Mouse (Mus musculus) heart, adult 9 months (tissue): Measurements from ENCODE around the gene Mthfd1l.
"Not testable (repeated sequence)": the region's sequence is repeated elsewhere in the genome, so short reads cannot be mapped to it uniquely, and the experiment has no call there.

ENCODE experiments used
- DNase-seq, 2 experiments: peaks; one replicate each; pipeline ENCODE4 v3.0.0; 2022; ENCODE audit warnings: low spot score in 2 of 2

The Mthfd1l gene

DNA sequence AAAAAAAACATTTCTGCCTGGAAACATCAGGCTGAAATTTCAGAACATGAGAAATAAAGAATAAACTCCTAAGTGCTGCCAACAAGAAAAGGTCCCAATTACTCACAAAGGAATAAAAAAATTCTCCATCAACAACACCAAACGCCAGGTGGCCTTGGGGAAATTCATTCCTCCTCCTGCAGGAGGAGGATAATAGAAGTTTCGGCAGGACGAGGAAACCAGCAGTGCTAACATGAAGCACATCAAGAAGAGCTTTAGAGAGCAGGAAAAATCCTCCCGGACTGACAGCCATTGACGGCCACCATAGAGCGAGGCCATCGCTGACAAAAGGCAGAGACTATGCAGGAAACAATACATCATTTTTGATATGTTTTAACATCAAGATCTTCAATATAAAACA lies 71.5 kb downstream of the Mthfd1l start:
- no peak for DNase-seq

DNA sequence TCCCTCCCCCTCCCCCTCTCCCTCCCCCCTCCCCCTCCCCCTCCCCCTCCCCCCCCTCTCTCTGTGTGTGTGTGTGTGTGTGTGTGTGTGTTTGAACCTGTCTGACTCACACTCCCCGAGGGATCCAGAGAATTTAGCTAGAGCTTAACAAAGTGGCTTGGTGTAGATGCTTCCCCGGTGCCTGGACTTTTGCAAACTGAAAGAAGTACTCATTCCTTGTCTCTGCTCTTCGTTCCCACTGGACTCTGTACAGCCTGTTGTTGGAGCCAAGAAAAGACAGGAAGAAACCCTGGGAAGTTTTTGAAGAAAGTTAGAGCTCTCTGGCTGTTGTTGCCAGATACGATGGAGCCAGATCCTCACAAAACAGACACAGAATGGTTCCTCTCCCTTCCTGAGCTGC lies 73.6 kb downstream of the Mthfd1l start:
- peak; percentile 56 to 68 for DNase-seq

DNA sequence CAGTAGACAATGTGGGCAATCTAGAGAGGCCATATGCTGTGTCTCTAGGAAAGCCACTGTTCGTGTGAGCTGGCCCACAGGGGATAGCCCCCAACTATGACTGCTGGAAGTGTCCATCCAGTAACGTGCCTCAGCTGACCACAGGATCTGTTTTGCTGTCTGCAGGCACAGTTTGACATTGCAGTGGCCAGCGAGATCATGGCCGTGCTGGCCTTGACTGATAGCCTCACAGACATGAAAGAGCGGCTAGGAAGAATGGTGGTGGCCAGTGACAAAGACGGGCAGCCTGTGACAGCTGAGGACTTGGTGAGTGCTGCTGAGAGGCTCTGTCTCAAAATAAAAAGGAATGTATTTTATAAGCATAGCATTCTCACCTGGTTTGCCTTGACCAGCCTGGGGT lies 74.7 kb downstream of the Mthfd1l start:
- DNase-seq: no peak

DNA sequence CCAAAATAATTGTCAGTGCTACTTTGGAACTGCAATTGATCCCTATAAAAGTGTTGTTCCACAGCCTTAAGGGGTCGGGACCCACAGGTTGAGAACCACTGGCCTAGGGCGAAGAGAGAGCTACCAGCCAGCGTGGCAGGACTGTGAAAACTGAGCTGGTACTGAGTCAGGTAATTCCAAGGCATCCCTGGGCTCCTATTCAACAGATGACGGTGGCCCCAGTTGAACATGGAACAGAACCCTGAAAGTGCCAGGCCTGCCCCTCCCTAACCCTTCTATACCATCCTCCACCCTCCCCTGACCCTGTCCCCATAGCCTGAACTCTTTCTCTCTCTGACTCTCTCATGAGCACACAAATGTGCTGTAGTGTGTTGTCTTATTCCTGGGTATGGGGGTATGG lies 77.3 kb downstream of the Mthfd1l start:
- DNase-seq: no peak

DNA sequence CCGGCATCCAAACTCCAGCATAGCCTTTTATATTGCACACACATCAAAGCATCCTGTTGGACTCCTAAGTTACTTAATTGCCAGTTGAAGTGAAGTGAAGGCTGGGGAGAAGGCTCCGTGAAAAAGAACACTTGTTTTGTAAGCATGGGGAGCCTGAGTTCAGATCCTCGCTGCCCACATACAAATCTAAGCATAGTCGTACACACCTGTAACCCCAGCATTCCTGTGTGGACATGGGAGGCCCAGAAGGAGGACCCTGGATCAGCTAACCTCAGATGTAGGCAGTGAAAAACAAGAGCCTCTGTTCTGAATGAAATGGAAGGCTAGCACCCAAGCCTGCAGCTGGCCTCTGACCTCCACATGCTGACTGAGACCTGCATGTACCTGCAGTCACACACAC lies 79.8 kb downstream of the Mthfd1l start:
- DNase-seq: no peak

DNA sequence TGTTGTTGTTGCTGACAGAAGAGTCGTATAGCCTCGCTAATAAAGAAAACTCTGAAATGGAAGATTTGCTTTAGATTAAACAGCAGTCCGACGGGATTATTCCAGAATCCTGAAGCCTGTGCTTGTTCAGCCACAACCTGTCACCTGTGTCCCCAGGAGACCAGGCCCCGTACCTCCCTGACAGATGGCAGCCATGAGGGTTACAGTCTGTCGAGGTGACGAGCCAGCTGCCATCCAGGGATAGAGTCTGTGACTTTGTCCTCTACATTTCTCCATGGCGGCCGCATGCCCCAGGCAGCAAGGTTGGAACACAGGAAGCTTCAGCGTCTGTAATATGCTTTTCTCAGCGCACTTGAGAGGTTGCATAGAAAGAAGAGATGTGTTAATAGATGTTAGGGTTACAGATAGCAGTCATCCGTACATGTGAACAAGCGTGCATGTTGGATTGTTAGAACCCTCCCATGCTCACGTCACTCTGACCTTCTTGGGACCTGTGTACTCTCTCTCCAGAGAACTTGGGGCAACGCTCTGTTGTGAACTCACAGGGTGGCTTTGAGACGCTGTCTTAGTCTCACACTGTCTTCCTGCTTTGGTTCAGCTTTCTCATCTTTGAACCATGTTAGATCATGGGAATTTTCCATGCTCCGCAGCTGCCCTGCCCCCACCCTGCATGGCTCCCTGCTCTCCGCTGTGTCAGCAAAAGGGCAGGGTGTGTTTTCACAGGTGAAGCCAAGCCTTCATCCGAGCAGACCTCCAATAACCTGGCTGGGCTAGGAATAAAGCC lies 80.6 kb downstream of the Mthfd1l start:
- DNase-seq: peak in 1 of 2 experiments; percentile 22

DNA sequence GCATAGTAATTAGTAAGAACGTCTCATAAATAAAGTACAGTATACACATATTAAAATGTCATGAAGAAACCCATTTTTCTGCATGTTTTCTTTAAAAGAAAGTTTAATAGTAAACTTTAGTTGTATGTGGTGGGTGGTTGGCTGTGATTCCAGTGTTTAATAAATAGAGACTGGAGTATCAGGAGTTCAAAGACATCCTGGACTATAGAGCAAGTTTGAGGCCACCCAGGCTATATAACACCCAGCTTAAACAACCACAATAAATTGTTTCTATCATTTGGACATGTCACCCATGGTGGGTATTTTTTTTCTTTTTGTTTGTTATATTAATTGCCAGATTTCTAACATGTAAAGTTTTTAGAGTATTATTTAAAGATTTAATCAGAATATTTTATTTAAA lies 81.7 kb downstream of the Mthfd1l start:
- DNase-seq: no peak

DNA sequence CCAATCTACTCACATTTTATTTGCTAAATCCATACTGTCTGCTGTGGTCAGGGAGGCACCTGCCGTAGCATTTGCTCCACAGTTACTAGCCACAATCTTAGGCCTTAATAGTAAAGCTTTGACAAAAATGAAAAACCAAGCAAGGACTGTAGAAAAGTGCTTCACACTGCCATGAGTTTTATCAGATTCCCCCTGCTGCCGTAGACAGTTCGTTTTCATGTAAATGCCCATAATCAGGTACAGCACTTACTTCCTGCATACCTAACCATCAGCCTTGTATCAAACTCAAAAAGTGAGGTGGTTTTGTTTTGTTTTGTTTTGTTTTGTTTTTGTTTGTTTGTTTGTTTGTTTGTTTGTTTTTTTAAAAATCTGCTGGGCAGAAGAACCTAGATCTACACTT lies 84.5 kb downstream of the Mthfd1l start:
- DNase-seq: no peak

DNA sequence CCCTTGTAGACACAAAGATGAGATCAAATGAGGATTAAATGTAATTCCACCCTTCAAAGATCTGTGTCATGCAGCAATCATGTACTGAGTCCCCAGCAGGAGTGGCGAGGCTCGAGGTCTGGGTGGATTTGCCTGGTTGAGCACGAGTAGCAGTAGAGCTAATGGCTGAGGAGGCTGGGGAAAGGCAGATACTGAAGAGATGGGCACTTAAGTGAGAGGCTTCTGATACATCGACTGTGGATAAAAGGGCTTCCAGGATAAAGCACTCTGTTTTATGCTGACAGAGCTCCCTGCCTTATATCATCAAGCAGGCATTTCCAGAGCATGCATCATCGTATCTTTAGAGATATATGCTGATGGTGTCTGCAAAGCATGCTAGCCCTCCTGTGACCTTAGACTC lies 84.9 kb downstream of the Mthfd1l start:
- no peak for DNase-seq

DNA sequence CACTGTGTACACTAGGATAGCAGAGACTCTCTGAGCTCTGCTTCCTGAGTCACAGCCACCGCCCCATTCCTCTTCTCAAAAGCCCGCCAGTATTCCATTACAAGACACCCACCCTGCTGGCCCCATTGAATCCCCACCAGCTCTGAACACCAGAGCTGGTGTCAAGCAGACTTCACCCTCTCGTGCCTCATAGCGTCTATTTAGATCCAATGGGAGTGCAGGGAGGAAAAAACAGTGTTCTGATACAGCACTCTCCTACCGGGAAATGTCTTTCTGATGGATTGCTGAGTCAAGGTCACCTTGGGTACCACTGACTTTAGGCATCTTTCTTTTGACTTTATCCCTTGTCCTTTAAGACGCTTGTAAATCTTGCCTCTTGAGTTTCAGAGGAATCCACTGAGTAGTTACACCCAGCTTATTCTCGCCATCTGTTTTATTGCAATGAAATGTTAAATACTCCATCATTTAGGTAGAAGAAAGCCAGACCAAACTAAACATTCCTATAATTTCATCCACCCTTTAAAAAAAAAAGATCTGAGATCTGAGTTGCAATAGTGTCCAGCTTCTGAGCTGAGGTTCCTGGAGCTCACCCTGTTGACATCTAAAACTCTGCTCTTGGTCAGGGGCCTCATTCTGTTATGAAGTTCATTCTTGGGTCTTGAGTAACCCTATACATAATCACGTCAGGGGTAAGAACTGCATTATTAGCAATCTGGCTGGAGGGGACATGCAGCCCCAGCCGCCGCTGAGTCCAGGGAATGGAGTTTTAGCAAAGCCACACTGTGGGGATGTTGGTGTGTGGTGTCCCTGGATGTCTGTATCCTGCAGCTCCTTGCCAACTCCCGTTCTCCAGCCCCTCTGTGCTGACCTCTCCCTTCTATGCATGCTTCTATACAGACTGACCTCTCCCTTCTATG lies 88.4 kb downstream of the Mthfd1l start:
- no peak for DNase-seq

DNA sequence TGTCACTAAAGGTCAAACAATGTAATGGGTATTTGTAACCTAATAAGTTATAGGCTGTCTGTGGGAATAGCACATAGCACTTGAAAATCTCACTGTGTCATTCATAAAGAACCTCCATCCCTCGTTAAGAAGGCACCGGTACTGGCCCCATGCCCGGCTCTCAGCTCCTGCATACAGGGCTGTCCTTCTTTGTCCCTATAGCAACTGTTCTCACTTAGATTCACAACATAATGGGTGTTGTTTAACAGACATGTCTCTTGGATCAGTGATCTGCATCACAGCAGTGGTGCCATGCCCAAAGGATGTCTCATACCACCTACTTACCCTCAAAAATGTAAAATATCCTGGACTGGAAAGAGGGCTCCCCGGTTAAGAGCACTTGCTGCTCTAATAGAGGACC lies 90.6 kb downstream of the Mthfd1l start:
- no peak for DNase-seq

DNA sequence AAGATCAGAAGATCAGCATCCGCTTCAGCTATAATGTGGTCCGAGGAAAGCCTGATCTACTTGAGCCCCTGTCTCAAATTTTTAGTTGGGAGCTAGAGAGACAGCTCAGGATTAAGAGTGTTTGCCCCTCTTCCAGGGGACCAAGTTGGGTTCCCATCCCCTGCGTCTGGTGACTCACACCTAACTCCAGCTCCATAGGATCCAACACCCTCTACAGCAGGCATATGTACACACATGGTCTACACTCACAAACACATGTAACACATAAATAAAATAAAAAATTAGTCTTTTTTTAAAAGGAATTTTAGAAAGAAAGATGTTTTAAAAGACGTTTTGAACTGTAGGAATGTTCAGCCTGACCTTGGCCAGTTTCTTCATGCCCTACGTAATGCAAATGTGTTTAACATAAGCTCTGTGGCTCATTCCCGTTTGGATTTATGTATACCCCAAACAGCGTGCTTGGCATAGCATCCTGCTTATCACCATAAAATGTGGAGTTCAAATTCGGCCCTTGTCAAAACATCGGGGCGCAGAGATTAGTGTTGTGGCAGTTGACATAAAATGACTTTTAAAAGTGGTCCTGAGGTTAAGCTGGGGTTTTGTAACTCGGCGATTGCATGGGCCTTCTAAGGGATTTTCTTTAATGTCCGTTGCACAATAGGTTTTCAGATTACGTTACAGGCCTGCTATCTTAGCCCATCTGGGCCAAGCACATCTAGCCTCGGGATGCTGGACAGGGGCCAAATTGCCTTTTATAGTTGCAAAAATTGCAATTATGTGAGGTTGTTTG lies 92.6 kb downstream of the Mthfd1l start:
- DNase-seq: no peak

DNA sequence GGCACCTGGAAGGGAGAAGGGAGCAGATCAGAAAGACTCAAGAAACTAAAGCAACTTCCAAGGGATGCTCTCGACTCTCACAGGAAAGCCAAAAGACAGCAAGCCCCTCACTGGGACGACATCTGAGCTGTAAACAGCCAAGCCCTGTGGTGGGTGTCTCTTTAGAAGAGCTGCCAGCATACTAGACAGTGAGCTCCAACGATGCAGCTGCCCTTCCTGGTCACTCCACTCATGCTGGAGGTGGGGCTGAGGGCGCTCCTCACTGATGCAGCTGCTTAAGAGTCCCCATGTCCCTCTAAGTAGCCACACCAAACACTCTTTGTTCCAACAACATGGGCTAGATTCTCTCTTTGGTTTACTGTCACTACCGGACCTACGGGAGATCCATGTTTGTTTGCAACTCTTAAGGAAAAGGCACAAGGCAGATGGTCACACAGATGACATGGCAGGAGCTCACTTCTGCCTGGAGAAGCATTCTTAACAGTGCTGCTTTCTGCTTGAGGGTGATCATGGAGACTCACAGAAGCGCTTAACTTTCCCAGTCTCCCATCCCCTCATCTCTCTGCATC lies 96.4 kb downstream of the Mthfd1l start:
- no peak for DNase-seq

DNA sequence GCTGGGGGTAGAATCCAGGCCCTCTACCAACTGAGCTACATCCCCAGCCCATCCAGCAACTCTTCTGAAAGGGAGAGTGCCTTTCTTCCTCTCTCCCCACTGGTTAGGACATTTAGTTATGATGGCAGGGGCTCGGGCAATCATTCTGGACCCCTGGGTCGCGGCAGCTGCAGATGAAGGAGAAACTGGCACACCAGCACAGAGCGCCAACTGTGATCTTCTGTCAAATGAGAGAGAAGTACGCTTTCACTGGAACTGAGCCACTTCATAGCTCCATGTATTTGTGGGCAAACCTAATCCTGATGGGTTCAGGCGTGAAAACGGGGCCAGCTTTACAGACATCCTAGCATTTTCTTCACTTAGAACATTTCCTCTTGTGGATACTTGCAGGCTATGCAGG lies 97.1 kb downstream of the Mthfd1l start:
- DNase-seq: no peak

DNA sequence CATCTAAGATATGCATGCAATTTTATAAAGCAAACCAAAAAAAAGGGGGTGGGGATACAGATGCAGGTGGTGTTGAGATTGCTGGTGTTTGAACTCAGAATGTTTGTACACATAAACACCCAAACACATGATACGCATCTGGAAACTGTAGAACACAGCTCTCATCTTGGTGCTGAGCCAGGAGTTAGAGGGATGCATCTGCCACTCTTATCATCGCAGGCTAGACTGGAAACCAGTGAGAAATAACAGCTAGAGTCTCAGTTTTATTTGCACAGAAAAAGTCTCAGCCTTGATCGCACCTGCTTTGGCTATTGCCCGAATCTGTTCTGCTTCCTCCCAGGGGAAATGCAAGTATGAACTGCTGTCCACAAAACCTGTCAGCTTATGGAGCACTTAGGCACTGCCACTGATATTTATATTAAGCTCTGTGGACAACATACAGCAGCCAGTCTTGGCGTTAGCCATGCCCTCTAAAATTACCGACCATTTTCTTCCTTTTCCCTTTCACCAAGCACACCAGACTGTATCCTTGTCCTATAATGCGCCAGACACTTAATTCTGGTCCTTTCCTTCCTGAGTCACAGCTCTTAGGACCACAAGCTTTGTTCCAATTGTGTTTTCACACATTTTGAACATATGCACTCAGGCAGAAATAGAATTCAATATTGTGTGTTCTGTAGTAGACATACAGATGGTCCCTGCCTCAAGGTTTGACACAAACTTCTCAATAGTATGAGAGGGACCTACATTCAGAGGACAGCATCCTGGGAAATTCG lies 98.3 kb downstream of the Mthfd1l start:
- DNase-seq: no peak

DNA sequence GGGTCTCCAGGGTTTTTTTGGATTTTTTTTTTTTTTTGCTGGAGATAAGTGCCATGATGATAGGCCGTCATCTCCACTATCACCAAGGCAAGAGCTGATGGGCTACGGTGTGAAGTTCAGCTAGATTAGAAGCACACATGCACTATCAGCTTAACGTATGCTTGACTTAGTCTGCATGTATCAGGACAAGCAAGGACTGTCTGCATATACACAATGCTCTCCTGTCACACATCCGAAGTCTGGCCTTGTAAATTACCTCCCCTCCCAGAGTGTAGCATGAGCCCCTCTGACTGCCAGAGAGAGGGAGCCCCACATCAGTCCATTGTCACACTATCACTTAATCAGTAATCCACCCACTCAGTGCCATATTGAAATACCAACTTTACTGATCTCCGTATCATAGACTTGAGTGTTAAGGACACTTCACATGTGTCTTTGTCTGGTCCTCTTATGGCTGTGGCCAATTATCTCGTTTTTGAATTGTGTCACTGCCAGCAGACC lies 99.0 kb downstream of the Mthfd1l start:
- no peak for DNase-seq

DNA sequence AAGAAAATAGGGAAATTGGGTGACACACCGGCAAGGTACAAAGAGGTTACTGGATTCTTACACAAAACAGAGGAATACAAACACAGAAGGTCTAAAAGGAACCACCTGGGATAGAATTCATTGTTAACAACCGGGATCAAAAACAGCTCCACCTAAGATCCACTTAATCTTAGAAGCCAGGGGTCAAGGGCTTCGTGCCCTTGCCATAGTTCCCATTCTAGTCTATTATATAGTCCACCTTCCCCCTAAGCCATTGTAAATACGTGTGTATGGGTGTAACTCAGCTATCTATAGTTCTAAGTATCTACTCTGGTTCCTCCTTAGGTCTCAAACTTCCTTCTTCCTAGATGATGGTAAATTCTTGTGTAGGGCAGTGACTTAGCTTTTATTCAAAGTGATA lies 99.6 kb downstream of the Mthfd1l start:
- DNase-seq: not testable (repeated sequence)

DNA sequence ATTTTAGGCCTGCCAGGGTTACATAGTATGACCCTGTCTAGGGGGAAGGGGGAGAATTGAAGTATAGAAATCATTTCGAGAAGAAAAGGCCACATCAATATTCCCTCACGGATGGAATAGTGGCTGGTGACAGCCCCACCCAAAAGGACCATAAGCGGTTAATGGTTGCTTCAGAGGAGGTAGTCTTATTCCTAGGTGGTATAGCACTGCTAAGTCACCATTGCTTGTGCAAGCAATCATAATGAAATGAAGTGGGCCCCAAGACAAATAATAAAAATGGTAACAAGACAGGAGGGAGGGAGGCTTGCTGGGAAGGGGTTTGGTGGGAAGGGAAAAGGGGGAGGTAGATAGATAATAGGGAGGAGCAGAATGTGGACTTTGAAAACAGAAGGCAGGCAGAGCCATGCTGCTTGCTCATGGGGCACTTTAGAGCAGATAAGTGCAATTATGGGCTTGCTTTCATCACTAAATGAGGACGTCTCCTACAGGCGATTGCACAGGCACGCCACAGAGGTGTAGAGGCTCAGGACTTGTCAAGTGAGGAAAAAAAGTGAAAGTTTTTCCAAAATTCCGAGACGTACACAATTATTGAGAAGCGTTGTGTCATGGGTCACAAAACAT lies 105.4 kb downstream of the Mthfd1l start:
- DNase-seq: no peak

DNA sequence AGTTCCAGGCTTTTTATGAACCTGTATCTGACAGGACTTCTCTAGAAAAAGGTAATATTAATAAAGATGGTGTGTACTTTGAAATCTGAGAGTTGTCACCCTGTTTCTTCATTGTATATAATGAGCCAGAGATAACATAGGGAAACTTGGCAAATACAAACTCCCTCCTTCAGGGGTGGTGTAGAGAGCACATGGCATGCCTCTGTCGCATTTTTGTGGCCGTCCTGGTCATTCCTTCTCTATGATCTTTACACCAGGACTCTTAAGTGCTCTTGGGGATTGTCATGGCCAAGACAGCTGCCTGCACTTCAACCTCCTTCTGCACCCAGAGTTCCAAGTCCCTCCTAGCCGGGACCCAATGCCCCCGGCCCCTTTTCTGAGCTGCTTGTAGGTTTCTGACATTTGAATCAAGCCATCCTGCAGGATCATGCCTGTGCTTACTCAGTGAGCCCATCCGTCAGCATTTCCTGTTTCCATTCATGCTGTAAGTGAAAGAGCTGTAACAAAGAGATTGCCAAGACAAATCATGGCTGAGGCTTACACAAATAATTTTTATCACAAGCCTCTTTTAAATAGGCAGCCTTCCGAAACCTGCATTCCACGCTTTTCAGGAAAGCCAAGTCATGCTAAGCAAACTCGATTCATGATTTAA lies 106.2 kb downstream of the Mthfd1l start:
- DNase-seq: peak; percentile 59 to 65
